Mouse (Mus musculus) thymus, postnatal 14 days (tissue): ENCODE measurements around the gene Phxr2.

ENCODE experiments used
- DNase-seq: peaks from one replicate; pipeline ENCODE4 v3.0.0; 2021

Gene Phxr2

DNA sequence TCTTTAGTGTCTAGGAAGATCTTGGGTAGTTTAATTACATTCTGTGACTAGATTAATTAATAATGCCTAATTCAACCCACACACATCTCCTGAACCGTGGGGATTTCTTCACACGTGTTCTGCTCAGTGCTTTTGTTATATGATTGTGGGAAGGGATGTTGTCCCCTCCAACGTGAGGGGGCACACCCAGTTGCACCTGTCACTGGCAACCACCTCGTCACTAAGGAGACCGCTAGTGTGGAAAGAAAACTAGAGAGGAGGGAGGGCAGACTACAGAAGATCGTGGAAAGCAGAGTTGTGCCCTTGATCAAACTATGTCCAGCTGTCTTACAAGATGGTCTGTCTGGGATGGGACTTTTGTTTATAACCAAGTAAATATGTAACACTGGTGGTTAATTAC lies 40.1 kb downstream of the Phxr2 start:
- no peak for DNase-seq

DNA sequence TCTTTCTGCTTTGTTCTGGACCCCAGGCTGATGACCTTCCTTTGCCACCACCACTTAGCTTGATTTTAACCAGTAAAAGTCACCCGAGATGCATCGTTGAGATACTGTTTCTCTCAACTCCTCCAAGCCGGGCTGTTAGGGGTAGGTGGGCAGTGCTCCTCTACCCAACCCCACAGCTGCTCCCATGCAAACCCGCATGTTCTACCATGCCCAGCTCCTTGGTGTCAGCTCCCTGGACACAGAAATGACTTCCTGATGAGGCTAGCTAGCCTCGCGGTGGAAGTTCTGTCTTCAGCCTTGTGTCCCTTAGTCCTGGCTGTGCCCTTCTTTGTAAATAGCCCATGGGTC lies 40.9 kb downstream of the Phxr2 start:
- no peak for DNase-seq

DNA sequence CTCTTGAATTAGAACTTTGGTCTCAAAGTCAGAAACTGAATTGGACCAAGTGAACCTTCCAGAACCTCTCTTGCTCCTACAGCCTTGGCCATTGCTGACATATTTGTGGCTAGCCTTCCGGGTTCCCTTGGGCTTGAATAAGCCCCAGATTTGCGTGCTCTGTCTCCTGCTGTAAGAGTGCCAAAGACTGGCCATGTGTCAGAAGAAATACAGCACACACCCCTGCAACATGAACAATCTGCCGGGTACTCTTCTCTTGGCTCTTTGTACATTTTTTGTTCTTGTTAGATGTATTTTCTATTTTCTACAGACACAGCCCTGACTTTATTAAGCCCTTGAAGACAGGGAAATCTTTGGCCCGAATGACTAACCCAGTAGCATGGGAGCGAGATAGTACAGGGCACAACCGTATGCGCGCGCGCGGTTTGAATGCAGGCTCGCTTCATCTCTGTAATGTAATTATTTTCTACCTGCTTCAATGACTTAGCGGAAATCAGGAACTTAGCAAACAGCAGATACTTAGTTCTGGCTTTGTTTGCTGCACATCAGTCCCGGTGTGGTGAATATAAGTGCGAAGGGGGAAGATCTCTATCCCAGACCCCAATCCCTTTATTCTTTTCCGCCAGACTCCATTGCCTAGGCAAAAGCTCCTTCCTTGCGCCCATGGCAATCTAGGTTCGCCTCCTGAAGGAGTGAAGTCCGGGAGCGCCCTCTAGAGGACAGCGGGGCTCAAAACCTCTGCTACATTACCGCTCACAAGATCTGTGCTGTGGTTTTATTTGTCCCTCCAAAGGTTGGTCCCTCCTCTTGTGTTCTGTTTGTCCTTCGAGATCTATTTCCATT lies 41.5 kb downstream of the Phxr2 start:
- DNase-seq = peak; percentile 85

DNA sequence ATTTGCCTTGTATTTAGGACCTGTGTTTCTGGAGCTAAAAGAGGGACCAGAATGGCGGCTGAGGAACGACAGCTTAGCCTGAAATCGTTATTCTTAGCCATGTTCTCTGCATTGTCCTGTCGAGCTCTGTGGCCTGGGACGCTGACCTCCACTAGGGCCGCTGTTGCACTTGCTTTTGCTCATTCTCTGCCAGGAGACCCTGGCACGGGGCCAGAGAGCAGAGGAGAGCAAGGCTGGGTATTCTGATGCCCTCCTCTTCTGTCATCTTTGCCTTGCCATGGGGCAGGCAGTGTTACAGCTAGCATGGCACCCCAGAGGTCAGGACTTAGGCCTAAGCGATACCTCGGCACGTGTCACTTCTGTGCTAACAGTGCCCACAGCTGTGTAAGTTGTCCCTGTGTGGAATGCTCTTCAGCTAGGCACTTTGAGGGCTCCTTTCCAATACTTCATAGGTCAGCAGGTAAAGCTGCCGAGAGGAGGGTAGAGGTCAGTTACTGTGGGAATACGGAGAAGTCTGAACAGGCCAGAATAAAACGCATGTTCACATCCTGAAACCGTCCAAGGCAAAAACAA lies 42.6 kb downstream of the Phxr2 start:
- peak; percentile 1 for DNase-seq

DNA sequence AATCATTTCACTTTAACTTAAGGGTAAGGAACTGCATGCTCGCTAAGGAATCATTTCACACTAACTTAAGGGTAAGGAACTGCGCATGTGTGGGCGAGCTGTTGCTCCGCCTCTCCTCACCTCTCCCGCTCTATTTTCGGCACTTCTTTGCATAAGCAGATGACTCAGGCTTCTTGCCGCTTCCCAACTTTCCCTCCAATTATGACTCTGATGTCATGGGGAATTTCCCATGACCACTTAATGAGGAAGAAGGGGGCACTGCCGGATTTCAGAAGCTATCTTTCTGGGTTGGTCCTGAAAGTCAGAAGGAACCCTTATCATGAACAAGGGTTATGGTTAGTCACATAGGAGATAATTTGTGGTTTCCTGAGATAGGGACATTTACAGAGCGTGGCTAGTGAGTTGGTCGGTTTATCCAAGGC lies 44.5 kb downstream of the Phxr2 start:
- DNase-seq = no peak

DNA sequence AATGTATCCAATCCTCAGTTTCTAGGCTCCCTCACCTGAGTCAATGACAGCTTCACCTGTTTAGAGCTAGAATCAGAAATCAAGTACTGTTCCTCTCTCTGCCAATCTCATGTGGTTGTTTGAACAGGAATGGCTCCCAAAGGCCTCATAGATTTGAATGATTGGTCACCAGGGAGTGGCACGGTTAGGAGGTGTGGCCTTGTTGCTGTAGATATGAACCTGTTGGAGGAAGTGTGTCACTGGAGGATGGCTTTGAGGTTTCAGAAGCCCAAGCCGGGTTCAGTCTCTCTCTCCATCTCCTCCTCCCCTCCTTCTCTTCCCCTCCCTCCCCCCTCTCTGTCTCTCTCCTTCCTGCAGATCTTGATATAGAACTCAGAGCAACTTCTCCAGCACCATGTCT lies 47.5 kb downstream of the Phxr2 start:
- no peak for DNase-seq

DNA sequence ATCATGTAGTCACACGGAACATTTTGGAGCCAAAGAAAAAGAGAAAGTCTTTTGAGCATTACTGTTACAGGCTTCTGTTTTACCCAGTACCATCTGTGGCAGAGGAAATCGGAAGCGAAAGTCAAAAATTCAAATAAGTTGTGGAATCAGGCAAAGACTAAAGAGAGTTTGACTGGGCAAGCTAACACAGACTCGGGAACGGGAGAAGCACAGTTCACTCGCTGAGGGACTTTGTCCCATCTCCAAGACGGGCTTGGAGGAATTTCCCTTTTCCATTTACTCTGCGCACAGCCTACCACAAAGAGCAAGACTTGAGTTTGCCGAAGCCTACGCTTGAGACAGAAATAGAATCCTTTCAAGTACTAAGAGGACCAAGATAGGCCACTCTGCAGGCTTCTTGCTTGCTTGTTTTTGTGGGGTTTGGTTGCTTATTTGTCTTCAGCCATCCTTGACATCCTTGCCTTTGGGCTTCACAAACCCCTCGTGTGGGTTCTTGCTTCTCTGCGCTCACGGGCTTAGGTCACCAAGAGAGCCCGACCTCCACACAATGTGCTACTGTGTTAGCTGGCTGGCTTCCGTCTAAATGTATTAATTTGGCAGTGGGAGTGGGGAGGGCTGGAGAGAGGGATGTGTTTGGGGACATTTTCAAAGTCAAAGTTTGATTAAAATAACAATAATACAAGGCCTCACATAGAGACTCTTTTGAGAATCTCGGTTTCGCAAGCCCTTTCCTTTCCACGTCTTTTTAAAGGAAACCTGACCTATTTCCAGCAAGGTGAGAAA lies 49.8 kb downstream of the Phxr2 start:
- no peak for DNase-seq
